Mouse (Mus musculus) forebrain, embryonic 13.5 days (tissue): ENCODE measurements around the gene Tspan9. TPM values are rescaled to one million over a fixed set of nuclear protein-coding genes. Genes with fewer than 3 reads are reported as not detected.

Source experiments
- ATAC-seq: fragments of 200-750 bp; cut with Nextera tagmentation; 2 replicates; pipeline ENCODE4 v1.8.0; 2017
- H3K27ac ChIP-seq: fragments of 300-500 bp; sonication (generic); 2 replicates; pipeline ENCODE4 v1.5.1; 2015; ENCODE audit warnings: inconsistent platforms, mild to moderate bottlenecking, moderate library complexity
- H3K27me3 ChIP-seq: fragments of 300-500 bp; sonication (generic); 2 replicates; pipeline ENCODE4 v1.6.1; 2015; ENCODE audit warnings: mild to moderate bottlenecking, inconsistent platforms
- H3K36me3 ChIP-seq: fragments of 300-500 bp; sonication (generic); 2 replicates; pipeline ENCODE4 v1.6.1; 2015; ENCODE audit warnings: mild to moderate bottlenecking, inconsistent platforms; ENCODE audit not compliant: poor library complexity, severe bottlenecking
- H3K4me1 ChIP-seq: fragments of 300-500 bp; sonication (generic); 2 replicates; pipeline ENCODE4 v1.6.1; 2015; ENCODE audit warnings: inconsistent platforms
- H3K4me2 ChIP-seq: fragments of 300-500 bp; sonication (generic); 2 replicates; pipeline ENCODE4 v1.6.1; 2015; ENCODE audit warnings: inconsistent platforms, mild to moderate bottlenecking, moderate library complexity
- H3K4me3 ChIP-seq: fragments of 300-500 bp; sonication (generic); 2 replicates; pipeline ENCODE4 v1.5.1; 2015; ENCODE audit warnings: mild to moderate bottlenecking, inconsistent platforms
- H3K9ac ChIP-seq: fragments of 300-500 bp; sonication (generic); 2 replicates; pipeline ENCODE4 v1.6.1; 2015; ENCODE audit warnings: mild to moderate bottlenecking, inconsistent platforms
- H3K9me3 ChIP-seq: fragments of 300-500 bp; sonication (generic); replicated peaks from 2 replicates; pipeline ENCODE4 v1.6.1; 2016; ENCODE audit warnings: inconsistent platforms
- WGBS: fragments of 180-500 bp; shearing (Covaris S2); methylation state at CpG from one replicate; pipeline ENCODE4 v1.1.7; 2015; 5-methylcytosine and 5-hydroxymethylcytosine counted together
- polyA plus RNA-seq: library from polyadenylated mRNA; unstranded; fragments of >200 nt; fragmentation: Nextera tagmentation; extraction: Ambion mirVana; gene quantifications from 2 replicates; pipeline ENCODE4 v1.2.1, GENCODE M21; 2015

Gene Tspan9
- polyA plus RNA-seq, 1 experiment from 2014 or later = 20.6 TPM

- H3K9ac ChIP-seq = no peak overlapping the region
- H3K4me2 ChIP-seq = peak overlapping the region; percentile 12; the same call in 1 of the 2 replicates
- WGBS = 85% methylated on average over 9 of the region's 9 CpGs
- H3K4me3 ChIP-seq = no peak overlapping the region
- no peak overlapping the region for H3K27ac ChIP-seq
- no peaks in the 10 kb centered on the region for H3K36me3 ChIP-seq
- peaks cover 31% of the 10 kb centered on the region for H3K4me1 ChIP-seq
- H3K27me3 ChIP-seq = peaks cover 29% of the 10 kb centered on the region
- ATAC-seq = no peak
- H3K9me3 ChIP-seq = no peaks in the 10 kb centered on the region
Observed at GRCm38 (mm10) chr6:128029517-128030348, 113.7 kb downstream of the Tspan9 start.

- Histone ChIP-seq H3K9ac (no peak overlapping the region), H3K4me3 (no peak overlapping the region), H3K27ac (no peak overlapping the region; the same call in 1 of the 2 replicates), H3K4me2 (no peak overlapping the region), H3K9me3 (no peaks in the 10 kb centered on the region), H3K36me3 (no peaks in the 10 kb centered on the region), H3K4me1 (peaks cover 18% of the 10 kb centered on the region), H3K27me3 (peaks cover 22% of the 10 kb centered on the region)
- WGBS = 10% methylated on average over 10 of the region's 10 CpGs
- ATAC-seq = no peak
Observed at GRCm38 (mm10) chr6:128028116-128028940, 115.1 kb downstream of the Tspan9 start.

- no peak for ATAC-seq
- 91% methylated on average over 8 of the region's 8 CpGs for WGBS
Observed at GRCm38 (mm10) chr6:128025997-128026396, 117.4 kb downstream of the Tspan9 start.

GRCm38 (mm10) chr6:128025581-128025980 lies 117.8 kb downstream of the Tspan9 start:
- Histone ChIP-seq H3K27ac (no peak overlapping the region), H3K9me3 (no peaks in the 10 kb centered on the region), H3K27me3 (peaks cover 22% of the 10 kb centered on the region), H3K4me2 (no peak overlapping the region), H3K9ac (no peak overlapping the region), H3K4me1 (peaks cover 35% of the 10 kb centered on the region), H3K36me3 (no peaks in the 10 kb centered on the region), H3K4me3 (no peak overlapping the region)
- WGBS = 88% methylated on average over 13 of the region's 13 CpGs
- no peak for ATAC-seq

More at GRCm38 (mm10) chr6:128025997-128026396, 117.4 kb downstream of the Tspan9 start:
- H3K4me1 ChIP-seq = peaks cover 32% of the 10 kb centered on the region
- no peak overlapping the region for H3K4me2 ChIP-seq
- no peaks in the 10 kb centered on the region for H3K36me3 ChIP-seq
- no peak overlapping the region for H3K27ac ChIP-seq
- H3K27me3 ChIP-seq = peaks cover 24% of the 10 kb centered on the region
- no peak overlapping the region for H3K9ac ChIP-seq
- H3K4me3 ChIP-seq = no peak overlapping the region
- H3K9me3 ChIP-seq = no peaks in the 10 kb centered on the region

GRCm38 (mm10) chr6:128022207-128022606 lies 121.2 kb downstream of the Tspan9 start:
- Histone ChIP-seq H3K27ac (no peak overlapping the region), H3K4me2 (no peak overlapping the region), H3K36me3 (no peaks in the 10 kb centered on the region), H3K9me3 (no peaks in the 10 kb centered on the region), H3K4me1 (peaks cover 32% of the 10 kb centered on the region), H3K27me3 (peaks cover 30% of the 10 kb centered on the region), H3K4me3 (no peak overlapping the region), H3K9ac (no peak overlapping the region)
- ATAC-seq = no peak
- WGBS = 36% methylated on average over 6 of the region's 6 CpGs

GRCm38 (mm10) chr6:128021931-128022202 lies 121.5 kb downstream of the Tspan9 start:
- peaks cover 30% of the 10 kb centered on the region for H3K27me3 ChIP-seq
- ATAC-seq = 0 out of 2 replicates have a peak, but pooled peaks have one; percentile 9
- H3K9me3 ChIP-seq = no peaks in the 10 kb centered on the region
- H3K9ac ChIP-seq = 0 out of 2 replicates have a peak overlapping the region, but pooled peaks have one; percentile 30
- no peak overlapping the region; the same call in 1 of the 2 replicates for H3K4me2 ChIP-seq
- H3K4me1 ChIP-seq = peaks cover 32% of the 10 kb centered on the region
- WGBS = 59% methylated on average over 5 of the region's 5 CpGs
- H3K27ac ChIP-seq = no peak overlapping the region
- no peak overlapping the region for H3K4me3 ChIP-seq
- no peaks in the 10 kb centered on the region for H3K36me3 ChIP-seq

- H3K9ac ChIP-seq = 0 out of 2 replicates have a peak overlapping the region, but pooled peaks have one; percentile 30
- peak overlapping the region; percentile 43 for H3K4me2 ChIP-seq
- no peak overlapping the region for H3K4me3 ChIP-seq
- H3K27ac ChIP-seq = peak overlapping the region; percentile 58; the same call in 1 of the 2 replicates
- peaks cover 30% of the 10 kb centered on the region for H3K27me3 ChIP-seq
- 34% methylated on average over 7 of the region's 10 CpGs for WGBS
- peak; percentile 46; the same call in 1 of the 2 replicates for ATAC-seq
- no peaks in the 10 kb centered on the region for H3K36me3 ChIP-seq
- no peaks in the 10 kb centered on the region for H3K9me3 ChIP-seq
- peaks cover 32% of the 10 kb centered on the region for H3K4me1 ChIP-seq
Observed at GRCm38 (mm10) chr6:128021106-128021930, 122.1 kb downstream of the Tspan9 start.

GRCm38 (mm10) chr6:128020521-128021057 lies 122.8 kb downstream of the Tspan9 start:
- H3K4me2 ChIP-seq = peak overlapping the region; percentile 43
- peaks cover 34% of the 10 kb centered on the region for H3K27me3 ChIP-seq
- 6% methylated on average over 8 of the region's 8 CpGs for WGBS
- peak; percentile 89 for ATAC-seq
- no peaks in the 10 kb centered on the region for H3K9me3 ChIP-seq
- H3K9ac ChIP-seq = peak overlapping the region; percentile 31; the same call in 1 of the 2 replicates
- no peaks in the 10 kb centered on the region for H3K36me3 ChIP-seq
- no peak overlapping the region for H3K4me3 ChIP-seq
- H3K27ac ChIP-seq = peak overlapping the region; percentile 58
- H3K4me1 ChIP-seq = peaks cover 35% of the 10 kb centered on the region

GRCm38 (mm10) chr6:128020053-128020452 lies 123.3 kb downstream of the Tspan9 start:
- ATAC-seq = no peak; the same call in 1 of the 2 replicates
- Histone ChIP-seq H3K4me2 (peak overlapping the region; percentile 43), H3K4me1 (peaks cover 40% of the 10 kb centered on the region), H3K9me3 (no peaks in the 10 kb centered on the region), H3K27ac (peak overlapping the region; percentile 58), H3K27me3 (peaks cover 35% of the 10 kb centered on the region), H3K36me3 (no peaks in the 10 kb centered on the region), H3K9ac (0 out of 2 replicates have a peak overlapping the region, but pooled peaks have one; percentile 31), H3K4me3 (peak overlapping the region; percentile 9; the same call in 1 of the 2 replicates)
- 29% methylated on average over 4 of the region's 4 CpGs for WGBS

- Histone ChIP-seq H3K27ac (no peak overlapping the region), H3K4me2 (no peak overlapping the region), H3K27me3 (peaks cover 35% of the 10 kb centered on the region), H3K36me3 (no peaks in the 10 kb centered on the region), H3K9ac (no peak overlapping the region), H3K9me3 (no peaks in the 10 kb centered on the region), H3K4me1 (peaks cover 40% of the 10 kb centered on the region), H3K4me3 (no peak overlapping the region)
- WGBS = 91% methylated on average over 7 of the region's 7 CpGs
- ATAC-seq = no peak
Observed at GRCm38 (mm10) chr6:128019119-128019518, 124.3 kb downstream of the Tspan9 start.

GRCm38 (mm10) chr6:128015304-128015703 lies 128.1 kb downstream of the Tspan9 start:
- no peak overlapping the region for H3K4me2 ChIP-seq
- no peaks in the 10 kb centered on the region for H3K36me3 ChIP-seq
- ATAC-seq = no peak
- H3K4me1 ChIP-seq = peaks cover 31% of the 10 kb centered on the region
- H3K27ac ChIP-seq = no peak overlapping the region
- no peak overlapping the region for H3K9ac ChIP-seq
- no peaks in the 10 kb centered on the region for H3K9me3 ChIP-seq
- WGBS = 75% methylated on average over 7 of the region's 7 CpGs
- no peak overlapping the region for H3K4me3 ChIP-seq
- H3K27me3 ChIP-seq = 0 out of 2 replicates have a peak, but pooled peaks cover 13% of the 10 kb centered on the region
